Mouse (Mus musculus) stomach, postnatal 0 days (tissue): Measurements from ENCODE around the gene Rcsd1. TPM values are rescaled to one million over a fixed set of nuclear protein-coding genes. Genes with fewer than 3 reads are reported as not detected.
A peak's percentile ranks its signal among the peaks of the same experiment; 100 is the strongest.

Experiments
- ATAC-seq: fragments of 200-750 bp; cut with Nextera tagmentation; 2 replicates; pipeline ENCODE4 v1.8.0; 2017; ENCODE audit not compliant: low FRiP score, low TSS enrichment
- DNase-seq: peaks from one replicate; pipeline ENCODE4 v3.0.0-alpha.2; 2016; ENCODE audit warnings: low spot score
- H3K27ac ChIP-seq: fragments of 300-500 bp; sonication (generic); replicated peaks from 2 replicates; pipeline ENCODE4 v1.5.1; 2014; ENCODE audit warnings: mild to moderate bottlenecking, control low read depth
- H3K27me3 ChIP-seq: fragments of 300-500 bp; sonication (generic); 2 replicates; pipeline ENCODE4 v1.6.1; 2014; ENCODE audit warnings: low read length; ENCODE audit not compliant: control insufficient read depth, insufficient read depth
- H3K36me3 ChIP-seq: fragments of 300-500 bp; sonication (generic); 2 replicates; pipeline ENCODE4 v1.6.1; 2014; ENCODE audit warnings: low read length, mixed read lengths; ENCODE audit not compliant: control insufficient read depth, insufficient read depth
- H3K4me1 ChIP-seq: fragments of 300-500 bp; sonication (generic); replicated peaks from 2 replicates; pipeline ENCODE4 v1.6.1; 2014; ENCODE audit warnings: antibody characterized with exemption; ENCODE audit not compliant: control insufficient read depth, insufficient read depth
- H3K4me2 ChIP-seq: fragments of 300-500 bp; sonication (generic); replicated peaks from 2 replicates; pipeline ENCODE4 v1.6.1; 2014; ENCODE audit warnings: low read depth, mild to moderate bottlenecking, control low read depth, moderate library complexity
- H3K4me3 ChIP-seq: fragments of 300-500 bp; sonication (generic); 2 replicates; pipeline ENCODE4 v1.5.1; 2014; ENCODE audit warnings: low read depth, low read length, control low read depth
- H3K9ac ChIP-seq: fragments of 300-500 bp; sonication (generic); 2 replicates; pipeline ENCODE4 v1.6.1; 2014; ENCODE audit warnings: mild to moderate bottlenecking, low read length, control low read depth, mixed read lengths
- H3K9me3 ChIP-seq: fragments of 300-500 bp; sonication (generic); 2 replicates; pipeline ENCODE4 v1.6.1; 2016; ENCODE audit warnings: low read length; ENCODE audit not compliant: control insufficient read depth
- CTCF ChIP-seq: IDR thresholded peaks from 2 replicates; pipeline ENCODE4 v1.5.1; 2016; ENCODE audit warnings: antibody characterized with exemption, low read depth, mild to moderate bottlenecking, moderate library complexity
- EP300 ChIP-seq: optimal IDR thresholded peaks from 2 replicates; pipeline ENCODE3; 2016; ENCODE audit warnings: antibody characterized with exemption
- WGBS: fragments of 180-500 bp; shearing (Covaris S2); extraction: QIAGEN DNeasy Blood & Tissue Kit; methylation state at CpG from one replicate; pipeline ENCODE4 v1.1.7; 2014; 5-methylcytosine and 5-hydroxymethylcytosine counted together
- polyA plus RNA-seq: library from polyadenylated mRNA; unstranded; fragments of >200 nt; fragmentation: Nextera tagmentation; extraction: Ambion mirVana; gene quantifications from 2 replicates; pipeline ENCODE4 v1.2.1, GENCODE M21; 2015

Rcsd1 gene
- polyA plus RNA-seq, 1 experiment from 2014 or later, result 16.1 TPM

GRCm38 (mm10) chr1:165731553-165731952 is 22.0 kb upstream of the Rcsd1 start:
- no peaks in the 10 kb centered on the region for H3K9me3 ChIP-seq
- H3K27ac ChIP-seq, result no peak overlapping the region
- ATAC-seq (no peak), DNase-seq (no peak)
- H3K9ac ChIP-seq, result no peak overlapping the region
- no peaks in the 10 kb centered on the region for H3K4me1 ChIP-seq
- no peaks in the 10 kb centered on the region for H3K27me3 ChIP-seq
- no peaks in the 10 kb centered on the region for H3K36me3 ChIP-seq
- no peak overlapping the region for H3K4me3 ChIP-seq
- WGBS, result 50% methylated on average over 6 of the region's 6 CpGs
- no peak for TF ChIP-seq CTCF
- H3K4me2 ChIP-seq, result no peak overlapping the region

- H3K4me1 ChIP-seq, result no peaks in the 10 kb centered on the region
- no peak for DNase-seq
- H3K27ac ChIP-seq, result no peak overlapping the region
- ATAC-seq, result no peak
- no peak overlapping the region for H3K4me3 ChIP-seq
- no peaks in the 10 kb centered on the region for H3K36me3 ChIP-seq
- H3K9ac ChIP-seq, result no peak overlapping the region
- no peaks in the 10 kb centered on the region for H3K9me3 ChIP-seq
- TF ChIP-seq EP300 (no peak), CTCF (no peak)
- no peak overlapping the region for H3K4me2 ChIP-seq
- WGBS, result 15% methylated on average over 1 of the region's 1 CpGs
- H3K27me3 ChIP-seq, result no peaks in the 10 kb centered on the region
These were observed 20.6 kb upstream of the Rcsd1 start for GRCm38 (mm10) chr1:165730129-165730528.

- H3K27me3 ChIP-seq, result no peaks in the 10 kb centered on the region
- H3K4me2 ChIP-seq, result no peak overlapping the region
- 83% methylated on average over 3 of the region's 3 CpGs for WGBS
- H3K4me3 ChIP-seq, result no peak overlapping the region
- H3K9me3 ChIP-seq, result no peaks in the 10 kb centered on the region
- H3K27ac ChIP-seq, result no peak overlapping the region
- DNase-seq (no peak), ATAC-seq (no peak)
- TF ChIP-seq CTCF (no peak), EP300 (no peak)
- no peaks in the 10 kb centered on the region for H3K36me3 ChIP-seq
- no peaks in the 10 kb centered on the region for H3K4me1 ChIP-seq
- H3K9ac ChIP-seq, result no peak overlapping the region
These were observed 18.6 kb upstream of the Rcsd1 start for GRCm38 (mm10) chr1:165728057-165728639.

- DNase-seq (no peak), ATAC-seq (no peak)
- H3K27ac ChIP-seq, result 0 out of 2 replicates have a peak overlapping the region, but pooled peaks have one; percentile 18
- no peaks in the 10 kb centered on the region for H3K9me3 ChIP-seq
- no peaks in the 10 kb centered on the region for H3K4me1 ChIP-seq
- no peaks in the 10 kb centered on the region for H3K36me3 ChIP-seq
- TF ChIP-seq EP300, result no peak
- TF ChIP-seq CTCF, result no peak
- no peaks in the 10 kb centered on the region for H3K27me3 ChIP-seq
- 33% methylated on average over 1 of the region's 1 CpGs for WGBS
- no peak overlapping the region for H3K4me3 ChIP-seq
- no peak overlapping the region for H3K4me2 ChIP-seq
- H3K9ac ChIP-seq, result no peak overlapping the region
These were observed 17.4 kb upstream of the Rcsd1 start for GRCm38 (mm10) chr1:165726986-165727385.

GRCm38 (mm10) chr1:165725039-165725644 is 15.6 kb upstream of the Rcsd1 start:
- ATAC-seq (no peak), DNase-seq (no peak)
- no peak overlapping the region for H3K4me3 ChIP-seq
- TF ChIP-seq EP300 (no peak), CTCF (no peak)
- H3K4me1 ChIP-seq, result no peaks in the 10 kb centered on the region
- no peaks in the 10 kb centered on the region for H3K9me3 ChIP-seq
- H3K27ac ChIP-seq, result no peak overlapping the region
- H3K27me3 ChIP-seq, result no peaks in the 10 kb centered on the region
- 92% methylated on average over 4 of the region's 4 CpGs for WGBS
- H3K36me3 ChIP-seq, result no peaks in the 10 kb centered on the region
- H3K4me2 ChIP-seq, result no peak overlapping the region
- no peak overlapping the region for H3K9ac ChIP-seq

GRCm38 (mm10) chr1:165724219-165725033 is 14.9 kb upstream of the Rcsd1 start:
- Histone ChIP-seq H3K4me1 (no peaks in the 10 kb centered on the region), H3K27ac (no peak overlapping the region), H3K9me3 (no peaks in the 10 kb centered on the region), H3K4me2 (no peak overlapping the region), H3K27me3 (no peaks in the 10 kb centered on the region), H3K4me3 (no peak overlapping the region), H3K36me3 (no peaks in the 10 kb centered on the region), H3K9ac (no peak overlapping the region)
- DNase-seq (no peak), ATAC-seq (no peak)
- no peak for TF ChIP-seq EP300
- TF ChIP-seq CTCF, result no peak
- WGBS, result 61% methylated on average over 11 of the region's 11 CpGs
